ENCODE assay signal across 8 mouse cellular contexts in genomic region chr5:111742290-111742898, GRCm38 (mm10). TPM values are rescaled to one million over a fixed set of nuclear protein-coding genes. Genes with fewer than 3 reads are reported as not detected.
DNase-seq lines count a peak whose midpoint lies in the region; ATAC-seq lines count a peak whose summit lies in the region.
"Had no signal": no experiment of that assay in that cellular context is flagged by ENCODE, and none has a peak within 500 bp of the region (broad histone marks: within the 10 kb centered on the region; RNA-seq: fewer than 3 reads in every experiment).

No protein-coding gene starts in this region.

- peak overlapping the region; percentile 44; the same call in 1 of the 2 replicates for H3K27ac ChIP-seq in forebrain, embryonic 10.5 days
- peak overlapping the region; percentile 85 for H3K27ac ChIP-seq in hindbrain, embryonic 12.5 days
- H3K27ac ChIP-seq in neural tube, embryonic 12.5 days, result peak overlapping the region; percentile 28; the same call in 1 of the 2 replicates
- H3K27ac ChIP-seq: liver, embryonic 12.5 days had no signal

- H3K36me3 ChIP-seq in forebrain, embryonic 10.5 days (replicated peaks), result no peaks in the 10 kb centered on the region
- H3K36me3 ChIP-seq in hindbrain, embryonic 12.5 days, result no peaks in the 10 kb centered on the region
- peaks cover 4% of the 10 kb centered on the region; the same call in 1 of the 2 replicates for H3K36me3 ChIP-seq in neural tube, embryonic 12.5 days
- H3K36me3 ChIP-seq: liver, embryonic 12.5 days had no signal

- H3K9me3 ChIP-seq in forebrain, embryonic 10.5 days, result no peaks in the 10 kb centered on the region
- H3K9me3 ChIP-seq in hindbrain, embryonic 12.5 days (replicated peaks), result no peaks in the 10 kb centered on the region
- H3K9me3 ChIP-seq in neural tube, embryonic 12.5 days, result no peaks in the 10 kb centered on the region
- H3K9me3 ChIP-seq: liver, embryonic 12.5 days had no signal

- H3K9ac ChIP-seq in hindbrain, embryonic 12.5 days, result 0 out of 2 replicates have a peak overlapping the region, but pooled peaks have one; percentile 13
- H3K9ac ChIP-seq in neural tube, embryonic 12.5 days, result 0 out of 2 replicates have a peak overlapping the region, but pooled peaks have one; percentile 2
- H3K9ac ChIP-seq: liver, embryonic 12.5 days had no signal

- WGBS in forebrain, embryonic 10.5 days, result 16% methylated on average over 13 of the region's 13 CpGs
- 13% methylated on average over 13 of the region's 13 CpGs for WGBS in hindbrain, embryonic 12.5 days
- WGBS in neural tube, embryonic 12.5 days, result 10% methylated on average over 13 of the region's 13 CpGs

- ATAC-seq in hindbrain, embryonic 12.5 days (ENCODE audit: low FRiP score), result peak; percentile 39; the same call in 1 of the 2 replicates
- peak; percentile 57 for ATAC-seq in neural tube, embryonic 12.5 days (ENCODE audit: low FRiP score, low read depth)
- ATAC-seq: liver, embryonic 12.5 days had no signal

- peak; percentile 34 for DNase-seq in kidney, postnatal 14 days
- no peak for DNase-seq in kidney, adult 8-10 months
- DNase-seq in forebrain, embryonic 10.5 days (ENCODE audit: extremely low spot score, low spot score), result no peak
- no peak for DNase-seq in thymus, postnatal 0 days (ENCODE audit: low spot score)
- DNase-seq in liver, result no peak

- H3K4me2 ChIP-seq in hindbrain, embryonic 12.5 days (replicated peaks), result peak overlapping the region; percentile 26
- peak overlapping the region; percentile 30 for H3K4me2 ChIP-seq in neural tube, embryonic 12.5 days (replicated peaks)
- H3K4me2 ChIP-seq: liver, embryonic 12.5 days had no signal

- peaks cover 36% of the 10 kb centered on the region for H3K4me1 ChIP-seq in forebrain, embryonic 10.5 days
- H3K4me1 ChIP-seq in hindbrain, embryonic 12.5 days, result peaks cover 36% of the 10 kb centered on the region
- H3K4me1 ChIP-seq in neural tube, embryonic 12.5 days, result peaks cover 36% of the 10 kb centered on the region
- H3K4me1 ChIP-seq: liver, embryonic 12.5 days had no signal

- H3K27me3 ChIP-seq in forebrain, embryonic 10.5 days (ENCODE audit: poor library complexity, severe bottlenecking), result peaks cover 73% of the 10 kb centered on the region
- peaks cover 16% of the 10 kb centered on the region; the same call in 1 of the 2 replicates for H3K27me3 ChIP-seq in hindbrain, embryonic 12.5 days
- H3K27me3 ChIP-seq in neural tube, embryonic 12.5 days (replicated peaks), result 0 out of 2 replicates have a peak, but pooled peaks cover 16% of the 10 kb centered on the region

- H3K4me3 ChIP-seq in forebrain, embryonic 10.5 days, result peak overlapping the region; percentile 10; the same call in 1 of the 2 replicates
- H3K4me3 ChIP-seq in hindbrain, embryonic 12.5 days, result no peak overlapping the region
- H3K4me3 ChIP-seq in neural tube, embryonic 12.5 days, result no peak overlapping the region
- H3K4me3 ChIP-seq: liver, embryonic 12.5 days had no signal

RNA-seq across cellular contexts. Expression of gene Gm26897, which starts 8.7 kb away (rescaled TPM):
- polyA plus RNA-seq in forebrain, embryonic 10.5 days (2016; fragmentation: Nextera tagmentation; extraction: Ambion mirVana), result not detected in 2 replicates
- polyA plus RNA-seq in hindbrain, embryonic 12.5 days (2016; fragmentation: Nextera tagmentation; extraction: Ambion mirVana), result not detected in 2 replicates
- not detected in 2 replicates for polyA plus RNA-seq in neural tube, embryonic 12.5 days (2016; fragmentation: Nextera tagmentation; extraction: Ambion mirVana)
- polyA plus RNA-seq in thymus, postnatal 0 days (2015; fragmentation: Nextera tagmentation; extraction: Ambion mirVana), result not detected in 2 replicates
- polyA plus RNA-seq: liver, embryonic 12.5 days had no signal

Comparison
In these comparisons a context has a peak if more than half of its experiments do, and no peak if none do; other contexts are left out.
1. H3K27ac ChIP-seq: peak in every context shown above with its lines; median percentile 85 in hindbrain, embryonic 12.5 days; 44 in forebrain, embryonic 10.5 days; 28 in neural tube, embryonic 12.5 days.